Mouse (Mus musculus) CH12F3 (cell line): ENCODE measurements at regions not wholly inside any gene's neighbourhood (a gene's known extent, or its start where the extent isn't known, plus 50 kb on each side); places are given as distances from the start of the nearest gene placed in this dataset.
"Not testable (repeated sequence)": the region's sequence is repeated elsewhere in the genome, so short reads cannot be mapped to it uniquely, and the experiment has no call there.

Experiments used
- in situ Hi-C: fragments of 300-500 bp; cut with MboI; formaldehyde crosslinking; loops from 2 replicates; pipeline ENCODE4 v1.14.3; 2020; ENCODE audit warnings: low sequenced_read_pairs

DNA sequence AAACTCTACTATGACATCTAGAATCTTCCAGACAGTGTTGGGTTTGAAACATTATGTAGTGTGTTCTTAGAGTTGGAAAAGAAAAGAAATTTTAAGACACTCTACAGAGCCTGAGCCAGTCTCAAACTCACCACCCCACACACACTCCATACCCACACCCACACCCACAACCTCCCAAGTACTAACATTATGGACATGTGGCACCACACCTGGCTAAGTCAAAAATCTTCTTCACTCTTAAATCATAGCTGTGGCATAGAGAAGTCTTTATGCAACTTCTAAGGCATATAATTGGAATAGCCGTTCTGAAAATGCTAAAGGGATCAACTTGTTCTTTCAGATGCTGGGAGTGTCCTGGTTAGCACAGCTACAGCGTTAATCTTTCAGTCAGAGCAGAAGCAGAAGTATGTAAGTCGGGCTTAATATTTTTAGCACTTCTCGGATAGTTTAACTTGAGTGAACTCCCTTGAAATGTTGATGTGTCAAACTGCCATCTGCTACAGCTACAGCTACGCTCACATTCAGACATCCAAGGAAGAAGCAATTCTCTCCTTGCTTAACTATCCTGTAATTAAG lies 68.6 kb upstream of the Creb1 start:
- in situ Hi-C loops: no loop called here

DNA sequence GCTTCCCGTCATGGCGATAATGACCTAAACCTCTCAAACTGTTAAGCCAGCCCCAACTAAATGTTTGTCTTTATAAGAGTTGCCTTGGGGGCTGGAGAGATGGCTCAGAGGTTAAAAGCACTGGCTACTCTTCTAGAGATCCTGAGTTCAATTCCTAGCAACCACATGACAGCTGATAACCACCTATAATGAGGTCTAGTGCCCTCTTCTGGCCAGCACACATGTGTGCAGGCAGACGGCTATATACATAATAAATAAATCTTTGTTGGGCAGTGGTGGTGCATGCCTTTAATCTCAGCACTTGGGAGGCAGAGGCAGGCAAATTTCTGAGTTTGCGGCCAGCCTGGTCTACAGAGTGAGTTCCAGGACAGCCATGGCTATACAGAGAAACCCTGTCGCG lies 70.8 kb upstream of the Creb1 start:
- in situ Hi-C loops: not testable (repeated sequence)

DNA sequence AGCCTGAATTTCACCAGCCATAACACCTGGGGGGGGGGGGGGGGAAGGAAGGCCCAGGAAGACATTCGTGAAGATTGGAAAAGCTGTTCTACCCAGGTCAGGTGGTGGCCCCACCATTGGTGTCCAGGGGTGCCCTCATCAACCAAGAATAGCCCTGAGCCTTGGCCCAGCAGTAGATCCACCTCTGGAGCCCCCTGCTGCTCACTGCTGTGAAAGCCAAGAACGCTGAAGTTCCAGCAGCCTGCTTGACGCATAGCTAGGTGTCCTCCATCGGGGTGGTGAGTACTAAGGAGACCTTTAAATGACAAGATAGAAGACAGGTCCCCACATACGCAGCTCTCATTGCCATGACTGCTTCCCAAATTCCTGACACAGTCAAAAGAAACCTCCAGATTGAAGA lies 74.6 kb upstream of the Creb1 start:
- in situ Hi-C loops: no loop called here

DNA sequence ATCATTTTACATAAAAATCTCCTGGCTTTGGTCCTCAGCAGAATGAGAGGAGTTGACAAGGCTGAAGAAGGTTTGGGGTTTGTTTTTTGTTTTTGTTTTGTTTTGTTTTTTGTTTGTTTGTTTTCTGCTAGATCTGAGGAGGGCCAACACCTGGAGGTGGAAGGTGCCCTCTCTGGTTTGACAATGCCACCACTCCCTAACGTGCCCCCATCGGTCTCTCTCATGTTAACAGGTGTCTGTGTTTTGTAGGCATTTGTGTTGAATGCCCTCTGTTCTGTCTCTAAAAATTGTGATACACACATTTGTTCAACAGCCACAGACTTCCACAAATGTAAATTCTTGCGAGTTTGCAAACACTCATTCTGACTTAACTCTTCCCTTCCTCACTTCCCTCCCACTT lies 83.3 kb upstream of the Creb1 start:
- in situ Hi-C loops: loop anchor here (10.0 to 25.0 kb wide), 3 partner anchors 484 to 794 kb away; partner anchors contain the start of gene 4933402D24Rik

DNA sequence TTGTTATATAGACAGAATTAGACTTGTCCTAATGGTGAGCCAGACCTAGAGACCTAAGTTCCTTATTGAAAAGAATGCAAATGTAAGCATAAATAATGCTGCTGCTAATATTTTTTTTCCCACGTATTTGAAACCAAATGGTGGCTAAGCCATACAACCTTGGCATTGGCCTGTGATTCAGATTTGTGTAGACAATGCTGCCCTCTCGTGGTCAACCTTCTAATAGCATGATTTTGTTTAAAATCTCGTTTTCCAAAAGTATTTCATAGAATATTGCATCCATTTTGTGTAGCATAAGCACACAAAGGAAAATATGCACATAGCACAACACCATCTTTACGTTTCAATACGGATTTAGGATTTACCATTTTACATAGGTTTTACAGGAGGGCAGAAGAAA lies 84.4 kb upstream of the Creb1 start:
- in situ Hi-C loops: loop anchor here (10.0 to 25.0 kb wide), 3 partner anchors 483 to 793 kb away; partner anchors contain the start of gene 4933402D24Rik

DNA sequence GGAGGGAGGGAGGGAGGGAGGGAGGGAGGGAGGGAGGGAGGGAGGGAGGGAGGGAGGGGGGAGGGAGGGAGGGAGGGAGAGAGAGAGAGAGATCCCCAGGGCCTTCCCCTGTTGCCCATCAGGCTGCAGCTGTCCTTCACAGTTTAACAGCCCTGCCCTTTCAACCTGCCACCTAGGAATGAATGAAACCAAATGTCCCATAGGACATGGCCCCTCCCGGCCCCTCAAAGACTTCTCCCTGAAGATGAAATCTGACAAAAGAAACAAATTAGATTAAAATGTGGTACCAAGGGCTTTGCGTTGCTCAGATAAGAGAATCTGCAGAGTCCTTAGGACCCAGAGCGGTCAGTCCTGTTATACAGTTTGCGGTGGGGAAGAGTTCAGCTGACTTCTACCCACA lies 86.0 kb upstream of the Creb1 start:
- in situ Hi-C loops: loop anchor here (10.0 to 25.0 kb wide), 3 partner anchors 482 to 792 kb away; partner anchors contain the start of gene 4933402D24Rik

DNA sequence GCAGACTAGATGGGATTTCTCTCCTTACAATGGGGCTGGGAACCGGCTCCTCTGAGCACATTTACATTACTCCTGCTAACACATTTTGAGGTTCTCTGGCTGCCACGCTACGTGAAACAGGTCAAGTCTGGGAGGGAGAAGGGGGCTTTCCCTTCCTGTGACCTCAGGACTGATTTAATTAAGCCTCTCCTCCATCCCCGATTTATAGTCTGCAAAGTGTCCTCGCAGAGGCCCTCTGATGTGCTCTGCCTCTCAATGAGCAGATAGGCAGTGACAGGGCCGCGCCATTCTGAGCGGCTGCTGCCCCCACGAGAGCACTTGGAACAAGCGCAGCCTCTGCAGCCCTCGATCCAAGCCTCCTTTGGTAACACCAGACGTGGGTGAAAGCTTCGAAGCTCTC lies 86.5 kb upstream of the Creb1 start:
- in situ Hi-C loops: loop anchor here (10.0 to 25.0 kb wide), 3 partner anchors 481 to 791 kb away; partner anchors contain the start of gene 4933402D24Rik

DNA sequence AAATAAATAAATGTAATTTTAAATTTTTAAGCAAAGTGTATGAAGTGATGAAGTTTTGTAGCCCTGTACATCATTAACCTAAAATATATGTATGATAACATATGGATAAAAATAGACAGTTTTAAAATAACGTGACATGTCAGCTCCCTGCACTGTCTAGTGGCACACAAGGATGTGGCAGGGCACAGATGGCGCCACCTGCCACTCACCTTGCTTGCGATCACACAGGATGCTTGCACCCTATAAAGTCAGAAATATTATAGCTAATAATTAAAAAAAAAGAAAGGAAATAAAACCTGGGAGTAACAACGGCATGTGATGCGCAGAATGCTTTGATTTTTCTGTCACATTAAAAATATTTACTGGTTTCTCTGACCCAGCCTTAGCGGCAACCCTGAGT lies 89.0 kb upstream of the Creb1 start:
- in situ Hi-C loops: loop anchor here (10.0 to 25.0 kb wide), 3 partner anchors 479 to 789 kb away; partner anchors contain the start of gene 4933402D24Rik

DNA sequence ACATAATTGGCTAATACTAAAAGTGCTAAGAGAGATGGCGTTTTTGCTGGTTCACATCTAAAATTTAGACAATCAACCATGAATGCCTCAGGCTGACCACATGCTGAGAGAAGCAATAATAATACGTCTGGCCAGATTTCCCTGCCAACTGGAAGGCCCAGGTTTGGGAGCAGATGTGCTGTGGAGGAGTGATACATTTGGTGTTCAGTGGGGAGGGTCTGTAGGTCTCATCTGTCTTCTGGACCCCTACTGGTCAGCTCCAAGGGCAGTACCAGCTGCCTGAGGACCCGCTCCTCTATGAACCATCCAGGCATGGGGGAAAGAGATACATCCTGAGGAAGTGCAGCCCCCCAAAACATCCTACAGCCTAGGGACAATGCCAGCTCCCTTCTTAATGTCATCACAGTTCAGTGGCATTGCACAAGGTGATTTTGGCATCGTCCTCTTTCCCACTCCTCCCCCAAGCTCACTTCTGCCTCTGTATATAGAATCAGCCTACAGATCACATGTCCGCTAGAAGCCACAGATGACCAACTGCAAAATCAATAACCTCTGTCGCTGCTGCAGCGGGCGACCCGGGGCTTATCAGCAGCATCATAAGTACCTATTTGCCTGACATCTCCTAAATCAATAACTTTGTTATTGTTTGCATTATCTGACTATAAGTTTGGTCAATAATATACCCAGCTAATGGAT lies 90.1 kb upstream of the Creb1 start:
- in situ Hi-C loops: loop anchor here (10.0 to 25.0 kb wide), 3 partner anchors 478 to 788 kb away; partner anchors contain the start of gene 4933402D24Rik

DNA sequence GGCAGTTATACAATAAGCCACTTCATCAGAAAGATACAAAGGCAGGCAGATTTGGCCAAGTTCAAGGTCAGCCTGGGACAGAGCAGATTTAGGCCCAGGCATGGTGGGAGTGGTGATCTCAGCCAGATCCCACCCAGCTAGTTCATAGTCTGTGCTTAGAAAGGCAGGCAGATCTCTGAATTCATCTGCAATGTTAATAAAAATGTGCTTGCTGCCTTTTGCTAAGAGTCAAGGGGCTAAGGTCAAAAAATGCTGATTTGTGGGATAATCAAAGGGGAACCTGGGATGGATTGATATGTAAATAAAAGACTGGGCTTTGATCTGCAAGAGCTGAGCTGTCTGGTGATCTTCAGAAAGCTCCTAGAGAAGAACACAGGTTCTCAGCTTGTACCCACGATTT lies 109.2 kb upstream of the Creb1 start:
- in situ Hi-C loops: no loop called here

DNA sequence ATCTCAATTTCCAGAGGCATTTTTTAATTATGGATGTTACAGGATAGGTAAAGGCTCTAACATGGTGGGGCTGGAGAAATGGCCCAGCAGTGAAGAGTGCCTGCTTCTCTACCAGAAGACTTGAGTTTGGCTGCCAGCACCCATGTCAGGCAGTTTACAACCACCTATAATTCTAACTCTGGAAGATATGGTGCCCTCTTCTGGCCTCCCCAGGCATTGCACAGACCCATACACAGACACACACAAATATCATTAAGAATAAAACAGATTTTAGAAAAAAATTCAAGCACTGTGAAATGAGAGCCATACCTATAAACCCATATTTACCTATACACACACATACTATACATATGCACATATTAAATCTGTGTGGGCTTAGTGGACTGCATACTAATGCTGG lies 113.9 kb upstream of the Creb1 start:
- in situ Hi-C loops: no loop called here

DNA sequence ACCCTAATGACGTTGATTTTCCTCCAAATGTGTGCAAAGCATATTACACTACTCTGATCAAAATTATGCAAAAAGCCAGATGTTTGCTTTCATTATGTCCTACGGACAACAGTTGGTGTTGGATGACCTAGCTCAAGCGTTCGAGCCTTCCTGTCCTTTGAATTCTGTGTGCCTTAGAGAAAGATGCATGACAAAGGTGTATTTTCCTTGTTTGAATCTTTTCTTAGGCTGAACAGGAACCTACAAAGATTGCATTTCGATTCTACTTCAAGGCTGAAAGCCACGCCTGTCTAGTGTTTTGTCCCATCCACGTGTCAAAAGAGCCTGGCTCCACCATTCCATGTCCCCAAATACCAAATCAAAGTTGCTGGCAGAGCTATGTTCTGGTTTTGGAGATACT lies 116.5 kb upstream of the Creb1 start:
- in situ Hi-C loops: no loop called here

DNA sequence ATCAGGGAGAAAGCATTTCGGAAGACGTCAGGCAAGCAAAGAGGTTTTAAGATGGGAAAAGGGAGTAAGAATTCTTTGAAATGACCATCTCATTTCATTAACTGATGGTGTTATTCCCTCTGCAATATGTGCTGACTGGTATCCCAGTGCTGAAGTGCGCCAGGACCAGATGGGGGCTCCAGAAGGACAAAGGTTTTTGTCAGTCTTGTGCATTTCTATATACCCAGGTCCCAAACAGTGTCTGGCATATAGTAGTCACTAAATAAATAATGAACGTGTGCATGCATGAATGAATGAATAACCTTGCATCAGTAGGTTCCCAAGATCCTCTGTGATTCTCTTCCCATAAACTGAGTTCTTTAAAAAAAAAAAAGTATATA lies 119.3 kb upstream of the Creb1 start:
- in situ Hi-C loops: no loop called here

DNA sequence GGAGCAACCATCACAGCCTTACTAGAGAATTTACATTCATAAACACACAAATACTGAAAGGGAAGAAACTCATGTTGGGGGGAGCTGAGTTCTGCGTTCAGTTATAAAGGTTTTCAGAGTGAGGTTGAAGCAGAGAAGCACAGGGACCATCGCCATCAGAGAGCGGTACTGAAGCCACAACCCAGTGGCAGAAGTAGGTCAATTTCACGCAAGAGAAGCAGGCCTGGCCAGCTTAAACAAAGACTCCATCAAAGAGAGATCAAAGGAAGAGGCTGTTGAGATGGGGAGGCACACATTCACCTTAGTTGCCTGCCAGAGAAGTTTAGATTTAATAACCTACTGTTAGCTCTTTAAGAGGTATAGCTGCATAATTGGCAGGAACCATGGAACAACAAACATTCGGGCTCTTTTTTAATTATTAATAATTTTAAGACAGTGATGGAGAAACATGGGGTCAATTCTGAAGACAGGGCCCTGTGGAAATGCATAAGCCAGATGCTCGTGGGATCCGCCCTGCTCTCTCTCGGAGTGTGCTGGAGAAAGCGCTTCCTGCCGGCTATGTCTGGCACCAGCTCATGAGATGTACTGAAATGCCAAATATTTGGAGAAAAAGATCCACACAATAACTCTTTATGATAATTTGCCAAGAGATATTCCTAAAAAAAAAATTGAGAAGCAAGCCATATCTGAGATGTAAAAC lies 119.8 kb upstream of the Creb1 start:
- in situ Hi-C loops: no loop called here

DNA sequence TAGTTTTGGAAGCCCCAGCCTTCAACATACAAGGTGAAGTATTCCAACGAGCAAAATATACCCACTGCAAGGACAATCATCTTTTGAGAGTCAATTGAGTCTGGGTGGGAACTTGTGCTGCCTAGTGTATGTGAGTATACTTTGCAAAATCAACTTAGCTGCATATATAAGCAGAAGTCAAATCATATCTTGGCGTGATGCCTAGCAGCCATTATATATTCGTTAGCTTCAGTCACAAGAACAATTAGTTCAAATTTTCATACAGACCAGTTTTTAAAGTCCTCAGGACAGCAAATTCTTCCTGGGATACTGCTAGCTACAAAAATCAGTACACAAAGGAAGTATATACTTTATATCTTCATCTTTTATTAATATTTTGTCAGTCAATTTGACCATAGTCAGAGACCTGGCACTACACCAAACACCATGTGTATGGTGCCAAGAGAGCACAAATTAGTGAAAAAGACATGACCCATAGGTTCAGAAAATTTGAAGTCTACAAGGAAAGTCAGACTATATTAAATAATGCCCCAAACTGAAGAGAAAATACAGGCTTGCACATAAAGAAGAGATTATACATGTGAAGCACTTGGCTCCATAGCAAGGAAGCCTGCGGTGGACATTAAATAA lies 120.5 kb upstream of the Creb1 start:
- in situ Hi-C loops: no loop called here

DNA sequence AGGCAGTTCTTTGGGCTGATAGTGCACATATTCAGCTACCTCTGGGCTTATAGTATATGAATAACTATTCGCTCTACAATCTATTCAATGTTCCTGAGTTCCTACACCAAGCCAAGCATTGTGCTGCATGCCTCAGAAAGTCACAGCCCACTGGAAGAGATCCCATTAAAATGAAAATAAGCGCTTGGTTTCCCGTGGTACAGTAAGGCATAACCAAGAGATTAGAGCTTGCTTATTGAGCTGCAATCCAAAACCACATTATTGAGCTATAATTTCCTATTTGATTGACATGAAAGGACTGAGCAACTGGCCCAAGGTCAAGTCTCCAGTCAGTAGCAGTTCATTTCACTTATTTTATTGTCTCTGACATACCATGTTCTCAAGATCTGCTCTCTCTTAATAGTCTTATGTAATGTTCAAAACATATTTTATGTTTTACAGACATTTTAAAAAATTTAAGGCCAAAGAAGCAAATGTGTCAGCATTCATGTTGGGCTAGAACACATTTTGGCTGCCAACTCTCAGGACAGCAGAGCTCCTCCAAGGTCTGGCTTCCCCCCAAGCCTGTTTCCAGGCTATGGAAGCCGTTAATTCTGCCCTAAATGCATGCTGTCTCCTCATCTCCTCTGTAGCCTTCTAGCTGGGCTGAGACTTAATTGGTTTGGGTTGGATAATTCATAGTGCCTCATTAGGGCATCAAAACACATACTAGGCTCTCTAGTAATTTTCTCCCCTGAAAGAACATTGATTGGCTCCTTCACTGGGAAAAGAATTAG lies 123.5 kb upstream of the Creb1 start:
- in situ Hi-C loops: no loop called here

DNA sequence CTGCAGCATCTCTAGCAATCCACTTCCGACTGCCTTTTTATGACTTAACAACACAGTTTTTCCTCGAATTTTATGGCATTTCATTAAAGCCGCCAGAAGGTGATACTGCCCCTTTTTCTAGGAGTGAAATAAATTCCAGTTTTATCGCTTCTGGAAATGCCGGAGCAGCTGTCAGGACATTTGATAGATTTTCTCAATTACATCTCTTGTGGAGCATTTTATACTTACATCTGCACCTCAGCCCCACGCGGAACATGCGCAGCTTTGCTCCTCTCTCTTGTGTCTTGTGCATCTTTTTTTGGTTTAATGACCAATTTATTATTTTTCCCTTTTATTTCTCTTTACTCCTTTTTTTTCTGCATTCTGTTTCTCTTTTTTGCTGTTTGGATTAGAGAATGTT lies 140.9 kb upstream of the Creb1 start:
- in situ Hi-C loops: no loop called here

DNA sequence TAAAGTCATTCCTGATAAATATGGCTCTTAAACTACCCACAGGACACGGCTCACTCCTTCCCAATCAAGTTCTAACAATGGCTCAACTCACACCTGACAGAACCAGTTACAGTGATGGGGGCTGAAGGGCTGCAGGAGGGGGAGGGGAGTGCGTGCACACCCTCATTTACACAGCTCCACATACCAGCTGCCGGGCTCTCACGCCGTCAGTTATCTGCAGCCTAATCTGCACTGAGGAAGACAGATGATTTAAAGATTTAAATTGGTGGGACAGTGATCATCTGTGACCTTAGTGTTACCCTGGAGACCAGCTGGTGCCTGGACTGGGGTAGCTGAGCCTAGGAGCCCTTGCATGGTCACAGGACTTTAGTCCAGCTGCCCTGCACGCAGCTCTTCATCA lies 151.2 kb upstream of the Creb1 start:
- in situ Hi-C loops: no loop called here

DNA sequence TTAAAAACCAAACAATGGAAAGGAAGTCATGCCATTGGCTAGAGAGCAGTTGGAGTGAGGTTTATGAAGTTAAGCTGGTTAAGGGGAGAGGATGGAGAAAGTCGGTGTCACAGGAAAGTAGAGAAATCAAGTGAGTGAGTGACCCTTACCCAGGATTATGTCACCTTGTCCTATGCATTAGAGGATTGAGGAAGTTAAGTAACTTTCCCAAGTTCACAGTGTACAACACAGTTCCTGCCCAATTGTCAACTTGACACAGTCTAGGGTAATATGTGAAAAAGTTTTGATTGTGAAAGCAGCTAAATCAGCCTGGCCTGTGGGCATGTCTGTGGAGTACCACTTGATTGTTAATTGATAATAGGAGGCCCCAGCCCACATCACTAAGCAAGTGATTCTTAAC lies 156.0 kb upstream of the Creb1 start:
- in situ Hi-C loops: not testable (repeated sequence)

DNA sequence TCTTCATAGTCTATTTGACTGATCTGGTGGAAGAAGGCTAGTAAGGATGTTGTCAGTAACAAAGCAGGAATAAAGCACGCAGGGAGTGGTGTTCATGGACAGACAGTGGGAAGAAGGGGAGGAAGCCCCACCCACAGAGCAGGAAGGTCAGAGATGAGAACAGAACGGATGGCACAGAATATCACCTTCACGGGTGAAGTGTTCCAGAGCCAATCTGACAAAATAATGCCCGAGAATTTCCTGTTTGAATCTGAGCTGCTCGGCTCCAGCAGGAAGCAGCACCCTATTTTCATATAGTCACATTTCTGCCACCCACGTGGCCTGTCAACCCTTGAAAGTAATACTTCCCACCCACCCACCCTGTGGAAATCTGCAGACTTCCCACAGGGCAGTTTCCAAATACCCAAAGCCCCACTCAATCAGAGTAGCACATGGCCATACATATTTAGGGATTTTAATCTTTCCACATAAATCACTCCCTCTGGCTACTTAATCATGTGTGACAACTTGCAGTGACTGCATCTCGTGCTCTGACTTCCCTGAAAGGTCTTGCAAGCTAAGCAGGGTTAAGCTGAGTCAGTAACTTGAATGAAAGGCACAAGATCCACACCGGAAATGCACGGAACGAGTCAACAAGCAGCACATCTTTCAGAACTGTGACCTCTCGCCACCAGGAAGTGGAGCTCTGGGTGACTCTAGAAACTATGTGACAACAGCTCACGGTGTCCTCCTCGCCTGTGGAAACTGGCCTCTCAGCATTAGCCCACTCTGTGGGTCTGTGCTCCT lies 158.0 kb upstream of the Creb1 start:
- in situ Hi-C loops: no loop called here
